Mouse (Mus musculus): ENCODE measurements around the gene Sf3a1. TPM values are rescaled to one million over a fixed set of nuclear protein-coding genes. Genes with fewer than 3 reads are reported as not detected.
"Not testable (repeated sequence)": the region's sequence is repeated elsewhere in the genome, so short reads cannot be mapped to it uniquely, and the experiment has no call there.

Gene Sf3a1
- total RNA-seq, 1 experiment from 2014 or later = 26.3 TPM

GRCm38 (mm10) chr11:4182061-4182460 lies 21.9 kb downstream of the Sf3a1 start:
- no peak for ATAC-seq (ENCODE audit: extremely low read depth, insufficient number of reproducible peaks, low FRiP score, poor library complexity, severe bottlenecking)

- ATAC-seq (ENCODE audit: extremely low read depth, insufficient number of reproducible peaks, low FRiP score, poor library complexity, severe bottlenecking) = no peak
These were observed 23.4 kb downstream of the Sf3a1 start for GRCm38 (mm10) chr11:4183511-4183910.

GRCm38 (mm10) chr11:4184251-4184952 lies 24.3 kb downstream of the Sf3a1 start:
- no peak for ATAC-seq (ENCODE audit: extremely low read depth, insufficient number of reproducible peaks, low FRiP score, poor library complexity, severe bottlenecking)

DNA sequence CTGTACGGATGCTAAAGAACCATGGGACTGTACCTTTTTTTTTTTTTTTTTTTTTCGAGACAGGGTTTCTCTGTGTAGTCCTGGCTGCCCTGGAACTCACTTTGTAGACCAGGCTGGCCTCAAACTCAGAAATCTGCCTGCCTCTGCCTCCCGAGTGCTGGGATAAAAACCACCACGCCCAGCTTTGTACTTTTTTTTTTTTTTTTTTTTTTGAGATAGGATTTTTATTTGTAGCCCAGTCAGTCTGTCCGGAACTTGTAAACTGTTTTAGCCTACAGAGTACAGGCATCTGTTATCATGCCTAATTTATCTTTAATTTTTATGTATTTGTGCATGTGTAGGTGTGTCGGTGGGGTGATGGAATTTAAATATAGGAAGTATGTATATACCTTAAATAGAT lies 25.3 kb downstream of the Sf3a1 start:
- ATAC-seq (ENCODE audit: extremely low read depth, insufficient number of reproducible peaks, low FRiP score, poor library complexity, severe bottlenecking) = not testable (repeated sequence)

DNA sequence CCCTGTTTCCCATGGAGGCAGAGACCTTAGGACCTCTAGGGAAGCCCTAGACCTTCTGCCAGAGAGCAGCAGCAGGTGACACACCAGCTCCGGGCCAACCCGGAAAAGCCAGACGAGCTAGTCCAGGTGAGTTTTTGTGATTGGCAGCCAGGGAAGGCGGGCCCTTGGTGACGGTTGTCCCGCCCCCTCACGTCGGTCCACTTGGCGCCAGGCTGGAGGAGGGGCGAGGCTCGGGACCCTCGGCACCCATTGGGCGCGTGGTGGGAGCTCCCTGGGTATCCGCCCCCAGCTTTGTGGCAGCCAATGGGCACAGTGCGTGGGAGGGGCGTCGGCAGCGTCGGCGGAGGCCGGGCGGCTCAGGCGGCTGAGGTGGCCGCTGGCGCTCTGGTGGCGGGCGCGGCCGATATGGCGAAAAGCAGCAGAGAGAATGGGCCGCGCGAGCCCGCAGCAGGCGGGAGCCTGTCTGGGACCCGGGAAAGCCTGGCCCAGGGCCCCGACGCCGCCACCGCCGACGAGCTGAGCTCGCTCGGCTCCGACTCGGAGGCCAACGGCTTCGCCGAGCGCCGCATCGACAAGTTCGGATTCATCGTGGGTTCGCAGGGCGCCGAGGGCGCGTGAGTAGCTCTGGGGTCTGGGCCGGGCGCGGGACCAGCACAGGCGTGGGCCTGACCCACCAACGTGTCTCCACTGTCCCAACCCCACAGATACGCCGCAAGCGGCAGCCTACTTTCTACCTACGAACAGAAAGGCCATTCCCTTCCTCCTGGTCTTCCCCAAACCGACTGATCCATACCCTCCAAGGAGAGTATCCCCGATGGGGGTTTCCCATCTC lies 26.6 kb downstream of the Sf3a1 start, which contains the start of gene Tbc1d10a:
TSS of gene Tbc1d10a (plus strand) at position 304 of the 832 bp plus-strand sequence.
- ATAC-seq (ENCODE audit: extremely low read depth, insufficient number of reproducible peaks, low FRiP score, poor library complexity, severe bottlenecking) = peak; percentile 99

DNA sequence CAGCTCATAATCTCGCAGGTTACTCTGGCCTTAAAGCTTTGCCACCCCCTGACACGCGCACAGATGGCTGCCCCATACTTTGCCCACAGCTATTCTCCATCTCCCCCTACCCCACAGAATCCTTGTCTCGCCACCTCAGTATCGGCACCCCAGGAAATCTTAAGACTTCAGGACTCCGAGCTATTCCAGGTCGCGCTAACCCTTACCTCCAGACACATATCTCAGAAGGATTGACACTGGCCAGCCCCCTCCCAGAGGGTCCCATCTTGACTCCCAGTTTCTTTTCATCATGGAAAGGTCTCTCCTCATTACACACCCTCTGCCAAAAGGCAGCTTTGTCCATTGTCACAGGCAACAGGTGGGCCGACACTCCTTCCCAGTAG lies 27.2 kb downstream of the Sf3a1 start:
- no peak for ATAC-seq (ENCODE audit: extremely low read depth, insufficient number of reproducible peaks, low FRiP score, poor library complexity, severe bottlenecking)

DNA sequence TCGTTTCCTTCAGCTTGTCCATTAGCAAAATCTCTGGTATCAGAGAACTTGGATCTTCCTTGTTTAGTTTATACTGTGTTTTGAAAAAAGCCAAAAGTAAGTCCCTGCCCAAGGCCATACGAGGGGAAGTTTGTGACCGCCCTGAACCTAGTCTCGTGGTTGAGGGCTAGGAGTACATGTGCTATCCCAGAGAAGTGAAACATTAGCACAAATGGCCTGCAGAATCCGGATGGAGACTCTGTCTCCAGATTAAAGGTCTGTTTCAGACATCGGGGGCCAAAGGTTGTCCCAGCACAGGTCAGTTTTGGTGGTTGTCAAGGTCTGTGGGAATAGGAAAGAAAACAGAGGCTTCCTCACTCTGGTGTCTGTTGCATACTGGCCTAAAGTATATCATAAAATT lies 29.0 kb downstream of the Sf3a1 start:
- ATAC-seq (ENCODE audit: extremely low read depth, insufficient number of reproducible peaks, low FRiP score, poor library complexity, severe bottlenecking) = no peak

DNA sequence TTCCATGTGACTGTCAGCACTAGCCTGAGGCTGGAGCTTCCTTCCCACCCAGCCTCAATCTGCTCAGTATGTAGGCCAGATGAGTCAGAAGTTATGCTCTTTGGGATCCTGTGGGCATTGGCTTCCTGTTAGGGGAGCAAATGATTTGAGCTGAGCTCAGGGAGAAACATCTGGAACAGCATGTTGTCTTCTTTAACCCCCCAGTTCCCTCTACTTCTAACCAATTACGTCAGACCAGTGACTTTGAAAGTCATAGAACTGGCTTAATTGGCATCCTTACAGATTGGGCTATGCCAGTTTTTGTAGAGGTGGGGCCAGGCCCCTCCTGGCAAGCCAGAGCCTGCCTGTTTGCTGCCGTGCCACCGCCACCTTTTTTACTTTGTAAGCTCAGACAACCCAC lies 30.5 kb downstream of the Sf3a1 start:
- no peak for ATAC-seq (ENCODE audit: extremely low read depth, insufficient number of reproducible peaks, low FRiP score, poor library complexity, severe bottlenecking)

DNA sequence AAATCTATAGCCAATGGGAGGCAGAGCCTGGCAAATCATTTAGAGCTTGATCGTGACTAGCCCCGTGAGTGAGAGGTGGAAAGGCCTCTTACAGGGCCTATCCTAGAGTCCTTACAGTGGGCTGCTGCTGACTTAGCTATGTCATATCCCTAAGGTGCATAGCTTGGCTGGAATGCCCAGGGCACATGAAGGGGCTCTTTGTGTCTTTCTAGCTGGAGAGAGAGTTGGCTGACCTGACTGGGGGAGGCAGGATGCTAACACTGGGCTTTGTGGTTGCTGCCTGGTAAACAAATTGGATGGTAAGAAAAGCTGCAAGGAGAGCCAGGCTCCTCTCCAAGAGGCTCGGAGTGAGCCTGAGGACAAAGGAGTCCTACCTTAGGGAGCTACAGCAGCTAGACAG lies 32.6 kb downstream of the Sf3a1 start:
- no peak for ATAC-seq (ENCODE audit: extremely low read depth, insufficient number of reproducible peaks, low FRiP score, poor library complexity, severe bottlenecking)

DNA sequence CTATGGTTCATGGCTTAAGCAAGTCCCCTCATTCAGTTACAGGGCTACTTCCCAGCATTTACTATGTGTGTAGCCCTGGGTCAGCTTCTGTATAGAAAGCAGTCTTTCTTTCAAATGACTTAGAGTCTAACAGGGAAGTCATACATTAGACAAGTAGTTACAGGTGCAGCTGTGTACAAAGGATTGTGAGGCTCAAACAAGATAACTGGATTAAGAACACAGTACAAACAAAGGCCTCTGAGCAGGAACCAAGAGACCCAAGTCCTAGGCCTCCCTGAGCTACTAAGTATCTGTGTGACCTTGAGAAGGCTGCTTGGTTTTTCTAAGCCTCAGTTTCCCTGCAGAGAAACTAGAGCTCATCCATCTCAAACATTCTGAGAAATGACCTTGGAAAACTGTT lies 33.3 kb downstream of the Sf3a1 start:
- no peak for ATAC-seq (ENCODE audit: extremely low read depth, insufficient number of reproducible peaks, low FRiP score, poor library complexity, severe bottlenecking)

DNA sequence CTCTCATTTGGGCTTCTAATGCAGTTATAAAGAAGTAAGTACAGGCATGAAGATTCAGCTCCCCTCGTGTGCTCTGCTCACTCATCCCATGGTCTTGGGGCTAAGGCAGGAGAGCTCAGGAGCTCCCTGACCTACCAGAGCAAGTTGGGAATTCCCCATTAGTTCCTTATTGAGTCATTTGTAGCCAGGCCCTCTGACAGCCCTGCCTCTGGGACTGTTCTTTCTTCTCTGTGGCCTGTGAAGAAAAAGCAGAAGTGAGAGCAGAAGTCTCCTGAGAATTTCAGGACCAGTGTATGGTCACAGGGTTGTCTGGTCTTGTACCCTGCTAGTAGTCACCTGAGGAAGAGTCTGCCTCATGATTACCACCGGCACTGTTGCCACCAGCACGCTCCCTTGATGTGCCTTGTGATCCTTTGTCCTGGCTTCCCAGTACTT lies 35.5 kb downstream of the Sf3a1 start:
- ATAC-seq (ENCODE audit: extremely low read depth, insufficient number of reproducible peaks, low FRiP score, poor library complexity, severe bottlenecking) = peak; percentile 89

DNA sequence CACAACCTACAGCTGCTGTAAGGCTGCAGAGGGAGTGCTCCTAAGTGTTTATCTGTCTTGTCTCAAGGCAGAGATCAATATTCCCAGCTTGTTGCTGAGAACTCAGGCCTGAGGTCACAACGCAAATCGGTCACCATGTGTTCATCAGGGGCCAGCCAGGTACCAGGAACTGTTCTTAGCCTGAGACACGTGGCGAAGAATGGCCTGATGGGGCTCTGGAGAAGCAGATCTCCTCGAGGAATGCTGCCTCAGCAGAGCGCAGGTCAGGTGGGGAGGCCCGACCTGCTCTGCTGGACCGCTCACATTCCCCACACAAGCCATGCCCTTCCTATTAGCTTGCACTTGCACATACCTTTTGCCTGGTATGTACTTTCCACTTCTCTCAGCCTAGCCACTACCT lies 36.5 kb downstream of the Sf3a1 start:
- no peak for ATAC-seq (ENCODE audit: extremely low read depth, insufficient number of reproducible peaks, low FRiP score, poor library complexity, severe bottlenecking)

- no peak for ATAC-seq (ENCODE audit: extremely low read depth, insufficient number of reproducible peaks, low FRiP score, poor library complexity, severe bottlenecking)
These were observed 37.5 kb downstream of the Sf3a1 start for GRCm38 (mm10) chr11:4197691-4198090.

GRCm38 (mm10) chr11:4201981-4202700 lies 42.0 kb downstream of the Sf3a1 start:
- no peak for ATAC-seq (ENCODE audit: extremely low read depth, insufficient number of reproducible peaks, low FRiP score, poor library complexity, severe bottlenecking)

- ATAC-seq (ENCODE audit: extremely low read depth, insufficient number of reproducible peaks, low FRiP score, poor library complexity, severe bottlenecking) = no peak
These were observed 43.0 kb downstream of the Sf3a1 start for GRCm38 (mm10) chr11:4202995-4203704.

DNA sequence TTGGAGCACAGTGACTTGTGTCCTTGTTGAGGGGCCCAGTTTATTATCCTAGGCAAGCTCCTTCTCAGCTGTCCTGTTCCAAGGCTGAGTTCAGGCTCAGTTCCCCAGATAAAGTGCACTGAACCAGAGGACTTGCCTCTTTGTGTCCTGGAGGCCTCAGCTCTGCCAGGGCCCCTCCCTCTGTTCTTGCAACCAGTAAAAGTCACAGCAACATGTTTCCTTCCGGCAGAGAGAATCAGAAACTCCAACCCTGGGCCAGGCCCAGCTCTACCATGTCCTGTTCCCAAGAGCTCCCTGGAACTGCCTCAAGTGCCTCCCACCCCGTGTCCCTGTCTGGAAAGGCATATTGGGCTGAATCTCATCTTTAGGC lies 43.5 kb downstream of the Sf3a1 start:
- ATAC-seq (ENCODE audit: extremely low read depth, insufficient number of reproducible peaks, low FRiP score, poor library complexity, severe bottlenecking) = no peak

DNA sequence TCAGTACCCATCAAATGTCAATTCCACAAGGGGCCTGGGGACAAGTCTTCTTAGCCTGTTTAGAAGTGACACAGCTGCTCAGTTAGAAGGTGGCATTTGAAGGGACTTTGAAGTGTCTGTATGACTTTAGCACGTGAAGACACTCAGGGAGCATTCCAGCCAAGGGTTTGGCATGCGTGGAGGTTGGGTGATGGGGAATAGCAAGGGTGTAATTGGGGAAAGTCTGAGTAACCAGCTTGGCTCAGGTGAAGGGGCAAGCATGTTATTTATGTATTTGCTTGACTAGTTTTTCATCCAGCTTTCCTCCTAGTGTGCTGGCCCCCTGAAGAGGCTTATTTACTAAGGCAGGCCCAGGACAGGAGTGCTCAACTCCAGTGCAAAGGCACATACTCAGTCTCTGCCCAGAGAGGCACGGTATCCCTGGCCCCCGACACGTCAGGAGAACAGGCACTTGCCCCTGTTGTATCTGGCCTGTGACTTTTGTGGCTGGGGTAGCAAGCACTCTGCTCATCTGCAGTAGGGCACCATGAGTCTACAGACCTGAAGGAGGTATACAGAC lies 45.0 kb downstream of the Sf3a1 start:
- ATAC-seq (ENCODE audit: extremely low read depth, insufficient number of reproducible peaks, low FRiP score, poor library complexity, severe bottlenecking) = no peak

DNA sequence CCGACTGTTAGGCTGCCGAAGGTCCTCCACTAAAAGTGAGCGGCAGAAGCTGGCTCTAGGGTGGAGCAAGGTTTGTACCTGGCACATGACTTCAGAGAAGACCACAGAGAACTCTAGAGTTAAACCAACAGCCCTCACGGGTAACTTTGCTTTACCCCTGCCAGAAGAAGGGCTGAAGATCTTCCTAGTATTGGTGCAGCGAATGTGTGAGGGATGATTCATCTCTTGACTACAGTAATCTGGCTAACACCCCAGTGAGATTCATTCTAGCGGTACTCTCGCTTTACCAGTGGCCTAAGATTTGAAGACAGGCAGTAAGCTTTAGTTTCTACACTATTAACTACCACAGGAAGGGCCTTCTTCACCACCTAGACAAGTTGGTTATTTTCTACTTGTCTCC lies 45.8 kb downstream of the Sf3a1 start:
- no peak for ATAC-seq (ENCODE audit: extremely low read depth, insufficient number of reproducible peaks, low FRiP score, poor library complexity, severe bottlenecking)

GRCm38 (mm10) chr11:4206563-4206962 lies 46.4 kb downstream of the Sf3a1 start:
- ATAC-seq (ENCODE audit: extremely low read depth, insufficient number of reproducible peaks, low FRiP score, poor library complexity, severe bottlenecking) = no peak

All from neutrophil, adult 5-6 weeks (primary cell).